ENCODE assay signal across 8 mouse cellular contexts in the genomic region with DNA sequence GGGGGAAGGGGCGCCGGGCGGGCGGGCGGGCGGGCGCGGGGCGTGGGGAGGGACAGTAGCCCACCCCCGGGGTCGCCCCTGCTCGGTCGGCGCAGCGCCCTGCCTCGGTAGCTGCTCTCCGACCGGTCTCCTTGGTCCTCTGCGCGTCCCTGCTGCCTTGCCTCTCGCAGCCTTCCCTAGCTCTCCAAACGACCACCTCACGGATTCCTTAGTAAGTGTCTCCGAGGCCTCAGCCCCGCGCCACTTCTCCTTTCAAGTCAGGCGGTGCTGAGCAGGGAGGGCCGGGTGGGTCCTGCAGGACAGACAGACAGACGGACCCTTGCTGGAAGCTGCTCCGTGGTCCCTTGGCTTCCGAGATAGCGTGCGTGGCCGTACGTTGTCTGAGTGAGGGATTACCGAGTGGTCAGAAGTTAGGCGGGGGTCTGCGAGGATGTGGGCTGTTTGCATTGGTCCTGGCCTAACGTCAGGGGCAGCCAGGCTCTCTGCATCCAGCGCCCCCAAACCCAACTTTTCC. TPM values are rescaled to one million over a fixed set of nuclear protein-coding genes. Genes with fewer than 3 reads are reported as not detected.
DNase-seq lines count a peak whose midpoint lies in the region; ATAC-seq and TF ChIP-seq lines count a peak whose summit lies in the region.

No protein-coding gene starts in this region.

- H3K9me3 ChIP-seq in neural tube, embryonic 15.5 days (replicated peaks), result no peaks in the 10 kb centered on the region

- H3K36me3 ChIP-seq in neural tube, embryonic 15.5 days, result no peaks in the 10 kb centered on the region

- peak overlapping the region; percentile 60 for H3K4me2 ChIP-seq in neural tube, embryonic 15.5 days

- peak overlapping the region; percentile 81 for H3K4me3 ChIP-seq in lung, adult 2 months (replicated peaks; ENCODE audit: extremely low read depth, low read depth, low read length)
- H3K4me3 ChIP-seq in neural tube, embryonic 15.5 days (replicated peaks), result peak overlapping the region; percentile 74

- no peaks in the 10 kb centered on the region for H3K27me3 ChIP-seq in neural tube, embryonic 15.5 days (replicated peaks)

- ATAC-seq in neural tube, embryonic 15.5 days (ENCODE audit: low FRiP score), result peak; percentile 88

- DNase-seq in urinary bladder, postnatal 25 days (ENCODE audit: low spot score), result peak; percentile 20
- DNase-seq in urinary bladder, postnatal 10 days (ENCODE audit: low spot score), result no peak
- DNase-seq in embryo, embryonic 10 days (ENCODE audit: low spot score), result peak; percentile 60
- peak; percentile 13 for DNase-seq in gastrocnemius, postnatal 25 days
- DNase-seq in kidney, postnatal 14 days, result peak; percentile 38
- DNase-seq in lung, adult 2 months, result peak; percentile 35
- DNase-seq in thymus, postnatal 0 days (ENCODE audit: low spot score), result peak; percentile 47

- WGBS in lung, adult 2 months, result under 1% methylated on average over 30 of the region's 40 CpGs
- WGBS in neural tube, embryonic 15.5 days, result under 1% methylated on average over 38 of the region's 40 CpGs

- peaks cover 8% of the 10 kb centered on the region for H3K4me1 ChIP-seq in lung, adult 2 months (ENCODE audit: control insufficient read depth, insufficient read depth, low read length)
- peaks cover 29% of the 10 kb centered on the region for H3K4me1 ChIP-seq in neural tube, embryonic 15.5 days

- TF ChIP-seq POLR2A in lung, adult 2 months (IDR thresholded peaks at IDR 0.05; ENCODE audit: borderline replicate concordance, extremely low read depth, low read depth, low read length), result no peak

- H3K27ac ChIP-seq in neural tube, embryonic 15.5 days (replicated peaks), result peak overlapping the region; percentile 97

- no peak for TF ChIP-seq CTCF in lung, adult 2 months (IDR thresholded peaks at IDR 0.05; ENCODE audit: insufficient read depth, low read length)

- peak overlapping the region; percentile 90 for H3K9ac ChIP-seq in neural tube, embryonic 15.5 days (replicated peaks)

RNA-seq across cellular contexts. Expression of gene Phf14, which starts 18.5 kb away (rescaled TPM):
- 10 to 100 TPM; 22.1 to 24.4 TPM for total RNA-seq in gastrocnemius, postnatal 25 days (2021)
- polyA plus RNA-seq in lung, adult 2 months (2012; rRNA removed), result 3.8 and 6.6 TPM in 2 replicates
- 72.2 and 84.1 TPM in 2 replicates for polyA plus RNA-seq in neural tube, embryonic 15.5 days (2015; fragmentation: Nextera tagmentation; extraction: Ambion mirVana)
- 87.1 and 103 TPM in 2 replicates for polyA plus RNA-seq in thymus, postnatal 0 days (2015; fragmentation: Nextera tagmentation; extraction: Ambion mirVana)

RNA-seq across cellular contexts. Expression of gene Ndufa4, which starts 18.8 kb away (rescaled TPM):
- total RNA-seq in gastrocnemius, postnatal 25 days (2021), result 1,000 to 10,000 TPM; 1,441 to 1,450 TPM
- 264 and 373 TPM in 2 replicates for polyA plus RNA-seq in lung, adult 2 months (2012; rRNA removed)
- 1,257 and 1,503 TPM in 2 replicates for polyA plus RNA-seq in neural tube, embryonic 15.5 days (2015; fragmentation: Nextera tagmentation; extraction: Ambion mirVana)
- polyA plus RNA-seq in thymus, postnatal 0 days (2015; fragmentation: Nextera tagmentation; extraction: Ambion mirVana), result 982 and 1,035 TPM in 2 replicates
